Mouse (Mus musculus) spleen, adult 2 months (tissue): ENCODE results near the gene Gm17662.

Experiments
- CTCF ChIP-seq: fragments of 200-500 bp; IDR thresholded peaks from 2 replicates; pipeline ENCODE4 v1.5.1; 2011; ENCODE audit warnings: mild to moderate bottlenecking, inconsistent platforms; ENCODE audit not compliant: insufficient read depth, insufficient read length, insufficient replicate concordance; ENCODE audit errors: extremely low read depth
- POLR2A ChIP-seq: fragments of 200-500 bp; IDR thresholded peaks from 2 replicates; pipeline ENCODE4 v1.6.1; 2011; ENCODE audit warnings: low read depth, low read length, inconsistent platforms

GRCm38 (mm10) chr4:104870196-104870595, 13.1 kb downstream of the Gm17662 start:
- TF ChIP-seq CTCF (no peak), POLR2A (no peak)
